Mouse (Mus musculus): ENCODE results near the gene Vmn1r207-ps.
"Not testable (repeated sequence)": the region's sequence is repeated elsewhere in the genome, so short reads cannot be mapped to it uniquely, and the experiment has no call there.

The Vmn1r207-ps gene

DNA sequence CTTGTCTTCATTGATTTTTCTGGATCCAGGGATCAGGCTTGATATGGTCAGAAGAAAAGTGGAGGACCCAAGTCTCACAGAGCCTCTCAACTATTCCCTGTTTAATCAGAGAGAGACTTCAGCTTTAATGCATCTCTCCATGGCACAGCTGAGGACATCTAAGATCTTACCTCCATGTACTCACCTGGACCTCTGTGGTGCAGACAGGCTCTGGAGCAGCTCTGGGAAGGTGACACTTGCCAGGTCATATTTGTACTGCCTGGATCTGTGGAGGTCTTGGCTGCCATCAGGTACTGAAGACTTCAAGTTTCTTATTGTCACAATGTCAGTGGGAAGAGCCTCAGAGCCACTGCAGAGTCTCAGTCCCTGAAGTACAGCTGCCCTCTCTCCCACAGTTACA is at the start of gene Vmn1r207-ps:
Gene Vmn1r207-ps, minus strand, starts transcription at position 101 of the 400 bp plus-strand sequence.
- in situ Hi-C loops (cut with MboI) = not testable (repeated sequence)

- in situ Hi-C loops (cut with MboI) = not testable (repeated sequence)
These were observed 47.9 kb upstream of the Vmn1r207-ps start, which contains the start of gene Vmn1r208 for GRCm38 (mm10) chr13:22777300-22777699. TSS of gene Vmn1r208 (minus strand) at chr13:22777400.

DNA sequence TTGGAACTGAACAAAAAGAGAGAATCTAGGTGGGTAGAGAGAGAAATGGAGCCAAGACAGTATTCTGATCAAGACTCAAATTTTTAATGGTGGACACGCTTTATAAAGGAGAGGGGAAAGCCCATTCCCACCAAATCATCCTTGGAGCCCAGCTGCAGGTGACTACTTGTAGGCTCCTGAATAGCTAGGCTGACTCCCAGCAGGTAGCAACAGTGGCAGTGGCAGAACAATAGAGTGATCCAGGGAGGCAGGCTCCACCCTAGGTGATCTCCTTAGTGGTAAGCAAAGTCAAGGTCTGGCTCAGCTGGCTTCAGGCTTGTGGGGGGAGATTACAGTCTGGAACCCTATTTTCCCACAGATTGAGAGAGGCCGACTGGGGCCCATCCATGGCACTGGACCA is 42.2 kb upstream of the Vmn1r207-ps start:
- in situ Hi-C loops (cut with MboI) = not testable (repeated sequence)

- in situ Hi-C loops (cut with MboI) = no loop called here
These were observed 18.1 kb upstream of the Vmn1r207-ps start for GRCm38 (mm10) chr13:22747524-22747923.

- in situ Hi-C loops (cut with MboI) = not testable (repeated sequence)
These were observed 22.5 kb downstream of the Vmn1r207-ps start for GRCm38 (mm10) chr13:22706947-22707346.

DNA sequence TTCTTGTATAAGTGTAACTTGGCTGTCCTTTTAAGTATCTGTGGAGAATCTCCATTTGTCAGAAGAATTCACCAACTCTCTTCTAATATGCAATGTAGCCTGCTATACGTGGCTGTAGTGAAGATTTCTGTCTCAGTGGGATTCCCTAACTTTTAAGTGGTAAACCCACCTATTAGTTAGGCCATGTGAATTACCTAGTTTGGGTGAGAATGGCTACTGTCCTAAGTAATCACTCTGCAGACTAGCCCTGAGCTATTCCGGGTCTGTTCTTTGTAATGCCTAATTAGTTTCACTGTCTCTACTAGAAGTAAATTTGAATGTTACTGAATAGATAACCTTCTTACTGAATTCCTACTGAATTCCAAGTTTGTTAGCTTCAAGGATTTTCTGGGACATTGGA is 26.5 kb downstream of the Vmn1r207-ps start:
- in situ Hi-C loops (cut with MboI) = not testable (repeated sequence)
